Mouse (Mus musculus): ENCODE results near the gene As3mt.
"Not testable (repeated sequence)": the region's sequence is repeated elsewhere in the genome, so short reads cannot be mapped to it uniquely, and the experiment has no call there.

Gene As3mt

DNA sequence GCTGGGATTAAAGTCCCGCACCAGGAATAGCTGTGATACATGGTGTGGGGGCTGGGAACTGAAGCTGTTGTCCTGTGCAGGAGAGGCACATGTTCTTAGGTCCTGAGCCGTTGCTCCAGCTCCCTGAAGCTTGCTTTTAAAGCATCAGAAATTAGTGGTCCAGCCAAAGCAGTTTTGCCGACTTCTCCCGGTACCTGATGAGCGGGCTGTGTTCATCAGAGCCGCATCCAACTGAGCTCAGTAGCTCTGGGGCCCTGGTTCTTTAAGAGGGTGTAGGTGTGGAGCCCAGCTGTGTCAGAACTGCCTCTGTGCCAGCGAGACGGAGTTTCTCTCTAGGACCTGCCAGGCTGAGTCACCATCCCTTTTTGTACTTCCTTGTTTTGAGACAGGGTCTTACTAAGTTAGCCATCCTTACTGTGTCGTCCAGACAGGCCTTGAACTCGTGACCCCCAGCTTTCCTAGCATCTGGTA lies 8.2 kb upstream of the As3mt start:
- no peak for DNase-seq (ENCODE audit: low spot score)

DNA sequence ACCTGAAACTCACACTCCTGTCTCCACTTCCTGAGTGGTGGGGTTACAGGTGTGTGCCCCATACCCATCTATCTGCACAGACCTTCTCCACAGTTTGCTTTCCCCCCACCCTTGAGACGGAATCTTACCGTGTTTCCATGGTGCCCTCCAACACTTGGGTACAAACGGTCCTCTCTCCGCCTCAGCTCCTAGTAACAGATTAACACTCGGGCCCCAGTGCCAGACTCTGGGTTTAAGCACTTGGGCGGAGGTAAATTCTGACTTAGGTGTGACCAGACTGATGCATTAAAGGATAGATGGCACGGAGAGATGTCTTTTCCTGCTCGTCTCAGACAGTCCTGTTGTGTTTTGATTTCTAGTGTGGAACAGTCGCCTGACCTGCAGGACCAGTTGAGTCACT lies 6.1 kb upstream of the As3mt start:
- DNase-seq (ENCODE audit: low spot score) = no peak

DNA sequence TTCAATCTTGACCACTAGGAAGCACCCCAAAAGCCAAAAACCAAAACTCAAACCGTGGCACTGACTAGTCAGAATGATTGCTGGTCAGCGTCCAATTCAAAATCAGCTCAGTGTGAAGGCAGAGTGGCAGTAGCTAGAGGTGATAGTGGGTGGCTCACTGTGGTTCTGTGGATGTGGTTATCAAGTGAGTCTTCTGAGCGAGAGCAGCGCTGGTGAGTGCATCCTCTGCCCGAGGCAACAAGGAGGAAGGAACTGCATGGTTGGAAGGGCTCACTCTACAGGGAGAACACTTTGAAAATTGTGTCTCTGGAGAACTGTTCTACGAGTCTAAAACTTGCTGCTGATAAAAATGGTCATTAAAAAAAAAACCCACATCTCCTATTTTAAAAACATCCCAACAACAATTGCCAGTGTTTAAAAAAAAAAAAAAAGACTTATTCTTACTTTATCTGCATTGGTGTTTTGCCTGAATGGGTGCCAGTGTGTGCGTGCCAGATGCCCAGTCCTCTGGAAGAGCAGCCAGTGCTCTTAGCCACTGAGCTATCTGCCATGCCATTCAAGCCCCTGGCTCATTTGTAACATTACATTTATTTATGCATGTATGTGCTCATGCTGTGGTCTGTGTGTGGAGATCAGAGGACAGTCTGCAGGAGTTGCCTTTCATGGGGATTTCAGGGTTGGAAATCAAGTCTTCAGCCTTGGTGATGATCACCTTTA lies 1.3 kb upstream of the As3mt start:
- DNase-seq (ENCODE audit: low spot score) = no peak

DNA sequence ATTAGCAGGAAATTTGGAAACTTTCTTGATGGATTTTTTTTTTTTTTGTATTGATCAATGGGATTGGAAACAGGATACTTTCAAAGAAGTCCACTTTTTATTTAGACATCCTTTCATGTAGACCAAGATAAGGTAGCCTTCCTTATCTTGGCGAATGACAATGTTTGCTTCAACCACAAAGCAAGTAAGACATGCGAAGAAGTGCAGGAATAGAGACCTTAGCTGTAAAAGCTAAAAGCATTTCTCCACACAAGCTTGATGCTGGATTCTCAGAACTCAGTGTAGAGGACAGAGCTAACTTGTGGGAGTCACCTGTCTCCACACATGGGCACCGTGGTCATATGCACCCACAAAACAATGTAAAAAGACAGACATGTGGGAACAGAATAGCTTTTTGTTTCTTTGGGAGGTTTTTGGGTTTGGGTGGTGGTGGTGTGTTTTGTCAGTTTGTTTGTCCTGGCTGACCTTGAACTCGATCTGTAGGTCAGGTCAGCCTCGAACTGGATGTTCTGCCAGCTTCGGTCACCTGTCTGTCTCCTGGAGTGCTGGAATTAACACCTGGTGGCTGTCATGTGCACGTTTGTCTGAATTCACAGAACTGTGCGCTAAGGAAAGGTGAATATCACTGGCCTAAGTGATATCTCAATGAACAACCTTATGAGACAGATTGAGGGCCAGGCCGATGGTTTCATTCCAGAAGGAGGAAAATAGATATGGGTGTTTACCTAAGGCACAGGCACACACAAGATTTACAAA lies 540 bp upstream of the As3mt start:
- no peak for DNase-seq (ENCODE audit: low spot score)

DNA sequence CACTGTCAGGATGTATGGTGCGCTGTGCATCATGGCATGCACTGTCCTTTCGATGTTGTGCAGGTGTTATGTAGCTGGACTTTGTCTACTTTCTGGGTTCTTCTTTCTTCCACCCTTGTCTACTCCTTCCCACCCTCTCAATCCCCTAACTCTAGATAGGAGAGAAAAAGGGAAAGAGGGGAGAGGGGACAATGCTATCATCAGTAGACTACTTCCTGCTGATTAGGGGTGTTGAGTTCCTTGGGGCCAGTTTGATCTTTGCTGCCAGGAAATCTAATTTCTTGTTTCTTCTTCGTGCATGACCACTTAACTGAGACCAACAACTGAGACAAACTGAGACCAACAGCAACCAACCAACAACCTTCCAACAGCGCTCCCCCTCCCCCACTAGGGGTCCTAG lies 3.4 kb downstream of the As3mt start:
- DNase-seq (ENCODE audit: low spot score) = no peak

DNA sequence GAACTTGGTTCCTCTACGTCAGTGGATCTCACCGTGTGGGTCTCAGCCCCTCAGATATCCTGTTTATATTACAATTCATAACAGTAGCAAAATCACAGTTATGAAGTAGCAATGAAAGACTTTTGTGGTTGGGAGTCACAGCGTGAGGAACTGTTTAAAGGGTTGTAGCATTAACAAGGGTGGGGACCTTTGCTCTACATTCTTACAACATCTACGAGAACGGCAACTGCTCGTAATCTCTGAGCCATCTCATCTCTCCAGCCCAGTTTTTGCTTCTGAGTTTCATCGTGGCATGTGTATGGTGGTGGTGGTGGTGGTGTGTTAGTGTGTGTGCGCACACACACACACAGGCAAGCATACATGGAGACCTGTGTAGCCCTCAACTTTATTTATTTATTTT lies 7.0 kb downstream of the As3mt start:
- no peak for DNase-seq (ENCODE audit: low spot score)

DNA sequence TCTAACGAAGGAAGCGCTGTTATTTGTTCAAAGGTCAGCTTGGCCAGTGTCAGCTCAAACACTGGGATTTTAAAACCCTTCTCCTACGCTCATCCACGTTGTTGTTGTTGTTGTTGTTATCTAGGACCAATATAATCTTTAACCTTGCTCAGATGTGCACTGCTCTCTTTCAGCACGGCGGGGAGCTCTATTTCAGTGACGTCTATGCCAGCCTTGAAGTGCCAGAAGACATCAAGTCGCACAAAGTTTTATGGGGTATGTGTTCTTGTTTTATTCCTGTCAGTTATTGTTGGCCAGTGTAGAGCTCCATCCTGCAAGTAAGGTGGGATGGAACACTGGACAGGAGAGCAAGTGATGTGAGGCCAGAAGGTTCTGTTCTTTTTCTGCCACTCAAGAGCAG lies 7.8 kb downstream of the As3mt start:
- DNase-seq (ENCODE audit: low spot score) = no peak

DNA sequence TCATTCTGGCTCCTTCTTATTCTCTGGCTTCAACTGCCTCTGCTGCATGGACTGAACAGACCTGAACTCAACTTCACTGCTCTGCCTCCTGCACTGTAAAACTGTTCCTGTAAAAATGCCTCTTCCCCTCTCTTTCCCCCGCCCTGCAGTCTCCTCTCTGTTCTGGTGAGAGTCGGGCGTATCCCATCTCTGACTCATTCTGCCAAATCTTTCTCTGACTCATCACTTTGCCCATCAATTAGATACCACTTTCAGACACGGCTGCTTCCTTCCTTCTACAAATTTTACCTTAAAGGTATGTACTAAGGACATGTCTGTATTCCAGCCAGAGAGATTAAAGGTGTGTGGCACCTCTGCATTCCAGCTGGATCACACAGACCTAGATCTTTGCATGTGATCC lies 10.9 kb downstream of the As3mt start:
- DNase-seq (ENCODE audit: low spot score) = no peak

DNA sequence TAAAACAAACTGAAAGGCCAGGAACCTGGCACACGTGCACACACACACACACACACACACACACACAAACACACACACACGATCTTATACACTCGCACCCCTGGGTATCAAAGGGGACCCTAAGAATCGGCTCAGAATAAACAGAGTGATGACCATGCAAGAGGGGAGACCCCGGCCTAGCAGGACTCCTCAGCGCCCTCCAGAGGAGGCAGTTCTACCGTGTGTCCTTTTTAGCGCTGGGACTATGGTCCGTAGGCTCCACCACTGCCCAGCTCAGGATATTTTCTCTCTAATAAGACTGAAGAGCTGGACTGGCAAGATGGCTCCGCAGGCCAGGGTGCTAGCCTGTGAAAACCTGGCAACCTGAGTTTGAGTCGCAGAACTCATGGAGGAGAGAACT lies 17.2 kb downstream of the As3mt start:
- no peak for DNase-seq (ENCODE audit: low spot score)

DNA sequence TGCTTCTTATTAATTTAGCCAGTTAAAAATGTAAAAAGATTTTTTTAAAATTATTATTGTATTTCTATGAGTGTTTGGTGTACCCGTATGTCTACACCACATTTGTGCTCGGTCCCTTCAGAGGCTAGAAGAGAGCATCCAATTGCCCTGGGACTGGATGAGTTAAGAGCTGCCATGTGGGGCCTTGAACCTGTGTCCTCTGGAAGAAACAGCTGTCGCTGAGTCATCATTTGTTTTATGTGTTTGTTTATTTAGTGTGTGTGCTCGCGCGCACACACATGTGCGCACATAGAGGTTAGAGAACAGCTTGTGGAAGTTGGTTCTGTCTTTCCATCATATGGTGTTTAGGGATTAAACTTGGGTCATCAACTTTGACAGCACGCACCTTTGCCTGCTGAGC lies 18.9 kb downstream of the As3mt start:
- no peak for DNase-seq (ENCODE audit: low spot score)

DNA sequence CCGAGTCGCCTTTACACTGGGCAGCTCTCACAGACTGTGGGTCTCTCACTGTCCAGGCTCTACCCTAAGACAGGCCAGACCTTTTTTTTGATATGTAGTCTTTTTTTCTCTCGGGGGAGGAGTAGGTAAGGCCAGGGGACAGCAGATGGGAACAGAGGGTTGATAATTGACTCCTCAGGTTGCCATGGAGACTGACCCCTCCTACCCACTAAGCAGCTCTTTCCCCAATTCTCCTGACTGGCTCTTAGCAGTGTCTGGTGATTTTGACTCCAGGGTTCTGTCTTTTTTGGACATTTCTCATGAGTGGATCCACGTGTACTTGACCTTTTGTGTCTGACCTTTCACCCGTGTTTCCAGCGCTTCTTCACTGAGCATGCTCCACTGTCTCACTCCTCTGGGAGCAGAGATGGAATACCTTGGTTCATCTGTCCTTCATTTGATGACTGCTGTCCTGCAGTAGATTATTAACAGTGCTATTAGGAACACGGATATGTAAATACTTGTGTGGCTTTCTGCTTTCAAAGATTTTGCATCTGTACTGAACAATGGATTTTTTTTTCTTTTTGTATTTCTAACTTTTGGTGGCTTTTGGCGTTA lies 20.0 kb downstream of the As3mt start:
- no peak for DNase-seq (ENCODE audit: low spot score)

DNA sequence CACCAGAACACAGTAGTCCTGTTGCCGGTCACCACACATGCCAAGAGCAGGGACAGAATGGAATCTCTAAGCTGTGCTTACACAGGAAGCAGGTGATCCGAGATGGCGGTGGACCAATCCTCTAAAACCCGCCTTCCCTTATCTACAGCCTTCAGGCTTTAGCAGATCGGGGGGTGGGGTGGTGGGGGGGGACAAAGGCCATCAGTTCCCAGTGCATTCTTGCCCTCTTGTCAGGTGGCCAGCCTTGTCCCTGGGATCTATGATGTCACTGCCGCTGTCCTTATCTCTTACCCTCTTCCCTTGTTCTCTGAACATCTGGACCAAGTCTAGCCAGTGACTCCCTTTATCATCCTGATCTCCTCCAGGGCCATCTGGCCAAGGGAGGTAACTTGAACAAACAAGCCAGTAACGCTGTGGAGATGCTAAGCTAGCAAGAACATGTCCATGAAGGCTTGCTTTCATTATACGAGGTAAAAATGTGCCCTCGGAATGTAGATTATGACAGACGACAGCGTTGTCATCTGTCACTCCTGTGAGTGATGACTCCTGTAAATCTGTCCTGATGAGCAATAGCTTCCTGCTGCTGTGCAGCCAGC lies 20.8 kb downstream of the As3mt start:
- DNase-seq (ENCODE audit: low spot score) = no peak

DNA sequence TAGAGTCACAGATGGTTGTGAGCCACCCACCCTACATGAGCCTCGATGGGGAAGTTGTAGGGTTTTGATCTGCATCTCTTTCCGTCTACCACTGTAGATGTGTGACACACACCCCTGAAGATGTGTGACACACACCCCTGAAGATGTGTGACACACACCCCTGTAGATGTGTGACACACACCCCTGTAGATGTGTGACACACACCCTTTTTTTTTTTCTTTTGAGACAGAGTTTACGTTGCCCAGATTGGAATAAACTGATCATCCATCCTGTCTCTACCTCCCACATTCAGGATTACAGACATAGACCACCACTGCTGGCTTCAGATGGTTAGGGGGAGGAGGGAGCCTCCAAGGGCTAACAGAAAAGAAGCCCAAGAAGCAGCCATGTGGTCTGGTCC lies 21.7 kb downstream of the As3mt start:
- DNase-seq (ENCODE audit: low spot score) = no peak

DNA sequence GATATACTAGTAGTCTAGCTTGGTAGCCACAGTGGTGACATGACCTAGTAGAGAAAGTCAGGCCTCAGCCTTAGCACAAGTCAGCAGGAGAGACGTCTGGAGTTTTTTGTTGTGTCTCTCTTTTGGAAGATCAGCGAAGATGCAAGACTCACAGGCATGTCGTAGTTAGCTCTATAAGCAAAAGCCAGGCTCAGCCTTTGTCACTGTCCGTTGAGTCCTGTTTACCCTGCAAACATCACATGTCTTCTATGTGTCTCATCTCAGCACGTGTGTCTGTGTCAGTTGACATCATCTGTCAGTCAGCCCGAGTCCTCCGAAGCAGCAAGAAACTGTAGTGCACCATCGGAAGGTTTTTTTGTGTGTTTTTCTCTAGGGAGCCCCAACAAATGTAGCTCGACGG lies 24.1 kb downstream of the As3mt start:
- DNase-seq (ENCODE audit: low spot score) = no peak

DNA sequence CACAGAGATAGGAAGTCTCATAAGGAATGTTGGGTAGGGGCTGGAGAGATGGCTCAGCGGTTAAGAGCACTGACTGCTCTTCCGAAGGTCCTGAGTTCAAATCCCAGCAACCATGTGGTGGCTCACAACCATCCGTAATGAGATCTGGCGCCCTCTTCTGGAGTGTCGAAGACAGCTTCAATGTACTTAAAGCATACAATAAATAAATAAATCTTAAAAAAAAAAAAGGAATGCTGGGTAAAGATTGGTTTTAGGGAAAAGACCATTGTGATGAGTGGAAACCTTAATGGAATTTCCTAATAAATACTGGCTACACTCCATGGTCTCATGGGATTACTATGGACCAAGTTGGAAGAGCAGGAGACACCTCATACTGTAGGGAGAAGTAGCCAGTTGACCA lies 25.4 kb downstream of the As3mt start:
- not testable (repeated sequence) for DNase-seq (ENCODE audit: low spot score)

DNA sequence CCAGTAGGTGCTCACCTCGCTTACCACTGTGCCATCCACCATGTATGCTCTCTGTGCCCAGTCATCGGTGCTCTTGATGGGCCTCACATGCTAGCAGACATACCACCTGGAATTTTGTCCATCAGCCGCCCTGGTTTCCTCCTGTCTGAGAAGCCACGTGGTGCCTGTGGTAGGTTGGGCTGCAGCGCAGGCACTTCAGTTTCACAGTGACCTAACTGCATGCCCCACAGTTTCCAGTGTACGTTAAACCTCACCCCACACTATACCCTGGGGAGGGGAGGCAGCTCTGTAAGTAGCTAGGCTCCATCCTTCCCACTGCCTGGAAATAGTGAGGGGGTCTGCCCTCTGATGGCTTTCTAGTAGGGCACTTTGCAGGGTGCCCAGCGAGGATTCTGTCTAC lies 26.4 kb downstream of the As3mt start:
- no peak for DNase-seq (ENCODE audit: low spot score)

DNA sequence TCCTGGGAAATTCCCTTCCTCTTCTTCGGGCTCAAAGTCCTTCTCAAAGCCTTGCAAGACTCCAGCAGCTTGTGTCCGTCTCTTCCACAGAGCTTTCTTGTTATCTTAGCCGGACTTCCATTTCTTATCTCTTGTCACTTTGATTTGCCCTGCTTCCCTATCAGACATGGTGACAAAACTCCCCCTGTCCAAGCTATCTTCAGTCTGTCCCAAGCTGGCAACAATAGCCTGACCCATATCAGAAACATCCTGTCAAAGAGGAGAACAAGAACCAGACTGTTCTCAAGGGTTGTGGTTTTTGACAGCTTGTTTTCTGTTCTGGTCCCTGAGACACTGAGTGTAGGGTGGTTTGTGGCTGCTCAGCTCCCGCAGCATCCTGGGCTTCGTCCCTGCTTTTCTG lies 28.0 kb downstream of the As3mt start:
- DNase-seq (ENCODE audit: low spot score) = no peak

DNA sequence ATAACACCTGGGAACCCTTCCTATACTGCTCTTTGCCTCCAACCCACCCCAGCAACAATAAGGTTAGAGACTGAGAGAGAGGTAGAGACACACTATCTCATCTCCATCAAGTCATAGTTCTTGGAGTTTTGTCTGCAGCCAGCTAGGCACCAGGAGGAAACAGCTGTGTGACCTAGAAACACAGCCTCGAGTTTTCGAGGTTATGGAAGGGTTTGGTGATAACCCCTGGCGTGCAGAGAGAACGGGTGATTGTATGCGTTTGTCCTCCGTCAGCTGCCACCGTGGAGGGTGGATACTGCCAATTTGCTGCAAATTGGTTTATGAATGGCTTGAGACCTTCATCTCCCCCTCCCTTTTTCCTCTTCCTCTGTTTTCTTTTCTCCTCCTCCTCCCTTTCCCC lies 29.8 kb downstream of the As3mt start:
- DNase-seq (ENCODE audit: low spot score) = no peak

DNA sequence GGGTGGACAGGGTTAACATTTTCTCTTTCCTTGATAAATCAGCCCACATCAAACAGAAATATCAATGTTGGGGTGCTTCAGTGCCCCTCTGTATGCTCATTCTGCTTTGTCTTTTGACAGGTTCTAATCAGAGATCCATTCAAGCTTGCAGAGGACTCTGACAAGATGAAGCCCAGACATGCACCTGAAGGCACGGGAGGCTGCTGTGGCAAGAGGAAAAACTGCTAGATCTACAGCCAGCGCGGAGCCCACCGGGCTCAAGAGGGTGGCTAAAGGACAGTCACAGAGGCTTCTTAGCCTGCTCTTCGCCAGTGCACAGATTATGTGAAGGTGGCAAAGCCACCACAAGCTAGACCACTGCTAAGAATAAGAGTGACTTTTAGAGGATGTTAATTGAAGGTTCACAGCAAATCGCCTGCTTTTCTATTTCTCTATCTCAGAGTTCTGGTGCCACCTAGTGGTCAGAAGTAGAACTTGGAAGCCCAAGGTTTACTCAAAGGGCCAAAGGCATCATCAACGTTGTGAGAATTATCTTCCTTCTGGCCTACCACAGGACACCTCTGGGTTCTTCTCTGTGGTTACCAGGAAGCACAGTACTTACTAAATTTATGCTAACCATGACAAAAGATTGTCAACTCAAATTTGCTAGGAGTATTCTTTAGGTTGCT lies 33.2 kb downstream of the As3mt start:
- DNase-seq (ENCODE audit: low spot score) = peak; percentile 72

DNA sequence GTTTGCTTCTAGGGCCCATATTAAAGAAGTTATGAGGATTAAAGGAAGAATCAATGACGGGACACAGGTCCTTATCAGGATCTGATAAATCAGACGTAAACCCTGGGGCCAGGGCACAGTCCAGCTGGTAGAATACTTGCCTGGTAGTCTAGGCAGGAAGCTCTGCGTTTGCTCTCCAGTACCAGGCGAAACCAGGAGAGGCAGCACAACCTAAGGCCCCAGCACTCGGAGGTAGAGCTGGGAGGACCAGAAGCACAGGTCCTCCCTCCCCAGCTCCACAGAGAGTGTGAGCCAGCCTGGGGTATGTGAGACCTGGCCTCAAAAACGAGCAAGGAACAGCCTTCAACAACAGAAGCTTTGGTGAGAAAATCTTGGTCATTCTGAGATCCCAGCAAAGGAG lies 34.3 kb downstream of the As3mt start:
- no peak for DNase-seq (ENCODE audit: low spot score)

DNA sequence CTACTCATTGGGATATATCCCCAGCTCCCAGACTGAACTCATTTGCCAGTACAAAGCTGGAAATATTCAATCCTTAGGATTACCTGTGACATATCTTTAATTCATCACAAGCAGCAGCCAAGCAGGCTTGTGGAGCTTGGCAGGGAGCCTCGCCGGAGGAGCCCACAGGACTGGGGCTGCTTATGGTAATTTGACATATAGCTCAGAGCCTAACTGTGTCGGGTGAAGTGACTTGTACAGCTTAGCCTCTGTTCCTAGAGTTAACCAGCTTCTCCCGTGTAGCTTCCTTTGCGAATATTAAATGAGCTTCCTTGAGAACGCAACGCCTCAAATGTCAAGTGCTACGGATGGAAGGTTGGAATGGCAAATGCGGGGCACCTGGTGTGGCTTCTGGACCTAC lies 37.4 kb downstream of the As3mt start:
- DNase-seq (ENCODE audit: low spot score) = no peak

DNA sequence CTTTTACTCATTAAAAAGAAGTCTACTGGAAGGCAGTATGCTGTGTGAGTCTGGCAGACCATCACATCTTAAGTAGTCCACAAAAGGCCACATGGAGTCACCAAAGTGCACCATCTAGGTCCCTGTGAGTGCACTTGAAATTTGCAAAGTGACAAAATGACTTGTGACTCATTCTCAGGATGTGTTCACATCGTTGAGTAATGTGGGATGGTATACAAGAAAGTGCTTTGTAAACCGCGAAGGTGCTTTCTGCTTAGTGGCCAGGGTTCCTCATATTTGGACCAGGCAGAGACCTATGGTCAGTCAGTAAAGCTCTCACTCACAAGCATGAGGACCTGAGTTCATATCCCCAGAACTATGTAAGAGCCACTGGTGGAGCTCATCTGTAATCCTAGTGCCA lies 40.5 kb downstream of the As3mt start:
- no peak for DNase-seq (ENCODE audit: low spot score)

DNA sequence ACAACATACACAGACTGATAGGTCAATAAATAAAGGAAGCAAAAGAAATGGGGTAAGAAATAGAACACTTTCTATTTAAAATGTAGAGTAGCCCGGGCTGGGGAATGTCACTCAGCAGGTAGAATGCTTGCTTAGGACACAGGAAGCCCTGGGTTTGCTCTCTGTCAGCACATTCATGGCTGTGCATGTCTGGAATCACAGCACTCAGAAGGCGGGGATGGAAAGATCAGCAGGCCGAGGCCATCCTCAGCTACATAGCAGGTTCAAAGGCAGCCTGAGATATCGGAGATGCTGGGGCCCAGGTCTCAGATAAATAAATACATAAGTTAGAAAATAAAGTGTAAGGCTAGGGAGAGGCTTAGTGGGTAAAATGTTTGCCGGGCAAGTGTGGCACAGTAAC lies 45.0 kb downstream of the As3mt start:
- DNase-seq (ENCODE audit: low spot score) = no peak

Measured in ovary, postnatal 14 days (tissue).